Mouse (Mus musculus) cortical plate, adult 2 months (tissue): ENCODE measurements around the gene Ddi2. TPM values are rescaled to one million over a fixed set of nuclear protein-coding genes. Genes with fewer than 3 reads are reported as not detected.

Experiments used
- H3K27ac ChIP-seq: fragments of 200-500 bp; 2 replicates; pipeline ENCODE4 v1.5.1; 2012; ENCODE audit warnings: low read length, control low read depth, inconsistent platforms; ENCODE audit not compliant: insufficient read depth
- H3K4me1 ChIP-seq: fragments of 200-500 bp; 2 replicates; pipeline ENCODE4 v1.6.1; 2011; ENCODE audit warnings: low read length; ENCODE audit not compliant: control insufficient read depth, insufficient read depth
- H3K4me3 ChIP-seq: fragments of 200-500 bp; 2 replicates; pipeline ENCODE4 v1.5.1; 2011; ENCODE audit warnings: mild to moderate bottlenecking, low read length, control low read depth; ENCODE audit not compliant: insufficient read depth
- CTCF ChIP-seq: fragments of 200-500 bp; IDR thresholded peaks from 2 replicates; pipeline ENCODE4 v1.5.1; 2011; ENCODE audit warnings: mild to moderate bottlenecking, control low read depth, low read length; ENCODE audit not compliant: insufficient read depth; ENCODE audit errors: extremely low read depth
- POLR2A ChIP-seq: fragments of 200-500 bp; IDR thresholded peaks from 2 replicates; pipeline ENCODE4 v1.6.1; 2011; ENCODE audit warnings: mild to moderate bottlenecking, low read length, control low read depth; ENCODE audit not compliant: insufficient read depth; ENCODE audit errors: extremely low read depth
- polyA plus RNA-seq: library from polyadenylated mRNA; depleted of rRNA; stranded (reverse); fragments of >200 nt; gene quantifications from 2 replicates; pipeline ENCODE4 v1.2.3, GENCODE M21; 2012

Gene Ddi2
- polyA plus RNA-seq, 1 experiment: 20.7 TPM

- no peak for TF ChIP-seq CTCF
- no peak for TF ChIP-seq POLR2A
- H3K27ac ChIP-seq: no peak within 1 kb of the TSS
- no peak within 1 kb of the TSS for H3K4me3 ChIP-seq
These were observed 37.7 kb downstream of the Ddi2 start, which contains the start of gene Rsc1a1 for GRCm38 (mm10) chr4:141685499-141685898. Gene Rsc1a1 (minus strand): TSS chr4:141685599.

DNA sequence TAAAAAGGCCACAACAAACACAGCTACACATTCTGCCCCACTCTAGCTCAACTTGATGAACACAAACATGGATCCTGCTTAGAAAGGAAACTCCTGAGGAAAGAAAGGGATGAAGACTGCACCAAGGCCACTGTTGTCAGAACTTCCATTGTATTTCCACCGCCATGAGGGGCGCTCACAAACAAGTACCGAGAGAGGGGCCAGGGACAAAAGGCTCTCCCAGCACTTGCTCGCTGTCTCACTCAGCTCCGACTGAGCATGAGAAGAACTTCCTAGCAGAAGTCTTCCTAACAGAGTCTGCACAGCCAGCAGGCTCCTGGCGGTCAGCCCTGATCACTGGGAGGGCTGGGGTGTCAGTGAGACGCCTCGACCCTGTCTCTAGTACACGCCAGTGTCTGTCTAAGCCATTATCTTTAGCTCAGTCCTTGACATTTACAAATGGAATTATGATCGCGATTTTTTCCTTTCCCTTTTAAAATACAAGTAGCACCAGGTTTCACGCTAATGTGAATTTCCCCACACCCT, 40.5 kb downstream of the Ddi2 start:
- TF ChIP-seq POLR2A (no peak), CTCF (no peak)
- no peak overlapping the region for H3K27ac ChIP-seq
- no peak overlapping the region for H3K4me3 ChIP-seq
- H3K4me1 ChIP-seq: peaks cover 3% of the 10 kb centered on the region; the same call in 1 of the 2 replicates

More at GRCm38 (mm10) chr4:141685499-141685898, 37.7 kb downstream of the Ddi2 start, which contains the start of gene Rsc1a1:
- H3K4me1 ChIP-seq: peaks cover 3% of the 10 kb centered on the region; the same call in 1 of the 2 replicates

- no peak overlapping the region for H3K4me3 ChIP-seq
These were observed 41.5 kb downstream of the Ddi2 start for GRCm38 (mm10) chr4:141681767-141682166.

DNA sequence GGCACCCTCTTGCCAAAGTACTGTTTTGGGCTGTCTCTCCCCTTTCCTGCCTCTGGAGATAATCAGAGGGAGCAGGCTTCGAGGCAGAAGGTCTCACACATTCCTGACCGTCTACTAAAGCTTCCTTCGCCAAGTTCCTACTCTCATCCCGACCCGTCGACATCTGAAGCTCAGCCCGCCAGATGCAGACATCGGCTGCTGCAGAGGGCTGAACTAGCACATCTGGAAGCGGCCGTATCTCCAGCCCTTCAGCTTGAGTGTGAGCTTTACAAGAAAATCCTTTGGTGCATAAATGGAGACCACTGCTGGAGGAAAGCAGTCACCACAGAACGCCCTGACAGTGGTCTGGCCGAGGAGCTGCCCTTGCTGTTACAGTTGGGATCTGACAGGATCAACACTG, 42.3 kb downstream of the Ddi2 start:
- no peak overlapping the region for H3K27ac ChIP-seq
- TF ChIP-seq CTCF: no peak
- no peak for TF ChIP-seq POLR2A
- H3K4me1 ChIP-seq: no peaks in the 10 kb centered on the region
- no peak overlapping the region for H3K4me3 ChIP-seq

More at GRCm38 (mm10) chr4:141681767-141682166, 41.5 kb downstream of the Ddi2 start:
- TF ChIP-seq POLR2A: no peak
- TF ChIP-seq CTCF: no peak
- Histone ChIP-seq H3K4me1 (peaks cover 3% of the 10 kb centered on the region; the same call in 1 of the 2 replicates), H3K27ac (no peak overlapping the region)

DNA sequence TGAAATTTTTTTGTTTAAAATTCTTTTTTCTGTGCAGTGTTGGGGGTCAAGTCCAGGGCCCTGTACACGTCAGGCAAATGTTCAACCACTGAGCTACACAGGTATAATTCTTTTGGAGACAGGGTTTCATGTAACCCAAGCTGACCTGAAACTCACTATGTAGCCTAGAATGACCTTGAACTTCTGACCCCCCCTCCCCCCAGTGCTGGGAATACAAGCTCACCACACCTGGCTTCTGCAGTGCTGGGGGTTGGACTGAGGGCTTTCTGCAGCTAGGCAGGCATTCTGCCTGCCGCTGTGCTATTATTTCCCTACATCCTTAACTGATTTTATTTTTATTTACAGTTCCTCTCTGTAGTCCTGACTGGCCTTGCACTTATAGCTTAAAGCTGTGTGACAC, 44.2 kb downstream of the Ddi2 start:
- H3K4me1 ChIP-seq: no peaks in the 10 kb centered on the region
- no peak overlapping the region for H3K27ac ChIP-seq
- TF ChIP-seq POLR2A: no peak
- no peak for TF ChIP-seq CTCF
- H3K4me3 ChIP-seq: no peak overlapping the region

- H3K4me1 ChIP-seq: no peaks in the 10 kb centered on the region
- no peak for TF ChIP-seq POLR2A
- TF ChIP-seq CTCF: no peak
- no peak overlapping the region for H3K4me3 ChIP-seq
- no peak overlapping the region for H3K27ac ChIP-seq
These were observed 46.7 kb downstream of the Ddi2 start for GRCm38 (mm10) chr4:141676462-141676979.

GRCm38 (mm10) chr4:141672325-141672724, 50.9 kb downstream of the Ddi2 start:
- Histone ChIP-seq H3K4me1 (no peaks in the 10 kb centered on the region), H3K27ac (no peak overlapping the region), H3K4me3 (no peak overlapping the region)
- no peak for TF ChIP-seq CTCF
- TF ChIP-seq POLR2A: no peak

GRCm38 (mm10) chr4:141671389-141671788, 51.8 kb downstream of the Ddi2 start:
- no peaks in the 10 kb centered on the region for H3K4me1 ChIP-seq

GRCm38 (mm10) chr4:141669898-141670712, 53.1 kb downstream of the Ddi2 start:
- no peaks in the 10 kb centered on the region for H3K4me1 ChIP-seq
- H3K27ac ChIP-seq: no peak overlapping the region
- no peak overlapping the region for H3K4me3 ChIP-seq
- TF ChIP-seq POLR2A: no peak
- TF ChIP-seq CTCF: no peak

More at GRCm38 (mm10) chr4:141671389-141671788, 51.8 kb downstream of the Ddi2 start:
- H3K27ac ChIP-seq: no peak overlapping the region
- TF ChIP-seq CTCF (no peak), POLR2A (no peak)
- H3K4me3 ChIP-seq: no peak overlapping the region
